Mouse (Mus musculus) WW6 (cell line): ENCODE data around the gene Dnm3.

Source experiments
- DNase-seq: peaks from one replicate; pipeline ENCODE4 v3.0.0-alpha.2; 2013; ENCODE audit warnings: low read depth, low spot score

Dnm3 gene

GRCm38 (mm10) chr1:162162677-162163076 lies 315.2 kb downstream of the Dnm3 start:
- DNase-seq, result no peak

- no peak for DNase-seq
These were observed 315.6 kb downstream of the Dnm3 start for GRCm38 (mm10) chr1:162162249-162162648.

- DNase-seq, result no peak
These were observed 317.1 kb downstream of the Dnm3 start for GRCm38 (mm10) chr1:162160718-162161117.

- no peak for DNase-seq
These were observed 319.3 kb downstream of the Dnm3 start for GRCm38 (mm10) chr1:162158486-162158885.

- no peak for DNase-seq
These were observed 320.2 kb downstream of the Dnm3 start for GRCm38 (mm10) chr1:162157659-162158058.

GRCm38 (mm10) chr1:162156873-162157272 lies 321.0 kb downstream of the Dnm3 start:
- DNase-seq, result no peak

- DNase-seq, result no peak
These were observed 322.3 kb downstream of the Dnm3 start for GRCm38 (mm10) chr1:162155546-162155945.

GRCm38 (mm10) chr1:162153118-162153517 lies 324.7 kb downstream of the Dnm3 start:
- DNase-seq, result no peak

GRCm38 (mm10) chr1:162149730-162150129 lies 328.1 kb downstream of the Dnm3 start:
- DNase-seq, result no peak

- DNase-seq, result no peak
These were observed 330.3 kb downstream of the Dnm3 start for GRCm38 (mm10) chr1:162147554-162147953.

GRCm38 (mm10) chr1:162145748-162146147 lies 332.1 kb downstream of the Dnm3 start:
- DNase-seq, result no peak

GRCm38 (mm10) chr1:162144992-162145391 lies 332.8 kb downstream of the Dnm3 start:
- DNase-seq, result no peak

GRCm38 (mm10) chr1:162143974-162144912 lies 333.6 kb downstream of the Dnm3 start:
- no peak for DNase-seq

- no peak for DNase-seq
These were observed 335.5 kb downstream of the Dnm3 start for GRCm38 (mm10) chr1:162142285-162142684.

GRCm38 (mm10) chr1:162136328-162136727 lies 341.5 kb downstream of the Dnm3 start:
- no peak for DNase-seq

- DNase-seq, result no peak
These were observed 342.2 kb downstream of the Dnm3 start for GRCm38 (mm10) chr1:162135451-162136213.

- no peak for DNase-seq
These were observed 343.2 kb downstream of the Dnm3 start for GRCm38 (mm10) chr1:162134651-162135066.

GRCm38 (mm10) chr1:162132908-162133641 lies 344.8 kb downstream of the Dnm3 start:
- DNase-seq, result no peak

- no peak for DNase-seq
These were observed 350.7 kb downstream of the Dnm3 start for GRCm38 (mm10) chr1:162126856-162127792.

GRCm38 (mm10) chr1:162124396-162124795 lies 353.4 kb downstream of the Dnm3 start:
- no peak for DNase-seq
